Mouse (Mus musculus) forebrain, embryonic 10.5 days (tissue): ENCODE measurements around the gene Shcbp1. TPM values are rescaled to one million over a fixed set of nuclear protein-coding genes. Genes with fewer than 3 reads are reported as not detected.

Experiments used
- polyA plus RNA-seq: library from polyadenylated mRNA; unstranded; fragments of >200 nt; fragmentation: Nextera tagmentation; extraction: Ambion mirVana; gene quantifications from 2 replicates; pipeline ENCODE4 v1.2.1, GENCODE M21; 2016

The Shcbp1 gene
- polyA plus RNA-seq, 1 experiment from 2014 or later, result 103 TPM

Other genes starting within 250 kb of the Shcbp1 start
- gene Zfp958, start 166.4 kb downstream of the Shcbp1 start, polyA plus RNA-seq, result 14.2 and 17.1 TPM in 2 replicates